In genomic region chr9:37863325-37863724, GRCm38 (mm10) we compare ENCODE assay signal across 33 mouse cellular contexts. TPM values are rescaled to one million over a fixed set of nuclear protein-coding genes. Genes with fewer than 3 reads are reported as not detected.
A peak's percentile ranks its signal among the peaks of the same experiment; 100 is the strongest.
DNase-seq lines count a peak whose midpoint lies in the region; TF ChIP-seq lines count a peak whose summit lies in the region.
"Had no signal": no experiment of that assay in that cellular context is flagged by ENCODE, and none has a peak within 500 bp of the region (broad histone marks: within the 10 kb centered on the region; RNA-seq: fewer than 3 reads in every experiment).

No protein-coding gene starts in this region.

- H3K4me1 ChIP-seq in cortical plate, adult 2 months (ENCODE audit: control insufficient read depth, insufficient read depth, low read length) = peaks cover 3% of the 10 kb centered on the region; the same call in 1 of the 2 replicates
- H3K4me1 ChIP-seq: embryonic facial prominence, embryonic 12.5 days; embryonic facial prominence, embryonic 15.5 days; forebrain, embryonic 13.5 days; heart, embryonic 10.5 days; heart, embryonic 13.5 days had no signal

- no peak for TF ChIP-seq POLR2A in cortical plate, adult 2 months (IDR thresholded peaks at IDR 0.05; ENCODE audit: extremely low read depth, insufficient read depth, low read length)

- no peak for TF ChIP-seq CTCF in cortical plate, adult 2 months (IDR thresholded peaks at IDR 0.05; ENCODE audit: extremely low read depth, insufficient read depth, low read length)

- H3K4me3 ChIP-seq in cortical plate, adult 2 months (ENCODE audit: insufficient read depth, low read length) = no peak overlapping the region
- H3K4me3 ChIP-seq: embryonic facial prominence, embryonic 12.5 days; embryonic facial prominence, embryonic 15.5 days; erythroblast, embryonic 14.5 days; forebrain, embryonic 10.5 days; forebrain, embryonic 13.5 days; heart, adult 2 months; heart, embryonic 10.5 days; heart, embryonic 13.5 days had no signal

- peak; percentile 20 to 31 for DNase-seq in frontal cortex, adult 2 months (ENCODE audit: extremely low spot score in 1 of 2, low spot score in 1 of 2)
- no peak for DNase-seq in frontal cortex, postnatal 14 days (ENCODE audit: low spot score in 2 of 2)
- DNase-seq in right cerebral cortex, adult 18-20 months = peak; percentile 19
- no peak for DNase-seq in right cerebral cortex, postnatal 36 days (ENCODE audit: low spot score in 2 of 2)
- DNase-seq in kidney, postnatal 4 days = no peak
- no peak for DNase-seq in thymus, postnatal 10 days (ENCODE audit: low spot score in 2 of 2)
- DNase-seq: adrenal gland, adult 8-10 months; adrenal gland, postnatal 25 days; B cell, adult 2 months; cerebellum, adult 18-20 months; cerebellum, adult 9-10 months; cerebellum, postnatal 14 days; gastrocnemius, postnatal 10 days; gastrocnemius, postnatal 36 days; heart, adult 2 months; heart, postnatal 14 days; heart, postnatal 4 days had no signal

- H3K27ac ChIP-seq in cortical plate, adult 2 months (ENCODE audit: insufficient read depth, low read length) = peak overlapping the region; percentile 84; the same call in 1 of the 2 replicates
- H3K27ac ChIP-seq: embryonic facial prominence, embryonic 12.5 days; embryonic facial prominence, embryonic 15.5 days; forebrain, embryonic 10.5 days; forebrain, embryonic 13.5 days; heart, adult 2 months; heart, embryonic 10.5 days; heart, embryonic 13.5 days; hindbrain, embryonic 14.5 days; hindbrain, postnatal 0 days had no signal

RNA-seq across cellular contexts. Expression of gene Olfr877, which starts 9.3 kb away (rescaled TPM):
- polyA plus RNA-seq in frontal cortex, adult 2 months (2012; rRNA removed) = 0.28 and 0.34 TPM in 2 replicates
- polyA plus RNA-seq in cortical plate, adult 2 months (2012; rRNA removed) = 0.11 and 0.31 TPM in 2 replicates
- polyA plus RNA-seq: embryonic facial prominence, embryonic 12.5 days; erythroblast, embryonic 14.5 days; forebrain, embryonic 10.5 days; forebrain, embryonic 13.5 days; forebrain, embryonic 16.5 days; G1E; heart, adult 2 months; heart, embryonic 10.5 days; heart, embryonic 13.5 days; heart, embryonic 16.5 days; hindbrain, embryonic 11.5 days; hindbrain, embryonic 14.5 days; hindbrain, postnatal 0 days; intestine, embryonic 16.5 days had no signal

RNA-seq across cellular contexts. Expression of gene Olfr145, which starts 33.2 kb away (rescaled TPM):
- polyA plus RNA-seq in frontal cortex, adult 2 months (2012; rRNA removed) = not detected in 2 replicates
- polyA plus RNA-seq in cortical plate, adult 2 months (2012; rRNA removed) = 0.02 TPM in 1 of 2 replicates, not detected in the other
- polyA plus RNA-seq: embryonic facial prominence, embryonic 12.5 days; erythroblast, embryonic 14.5 days; forebrain, embryonic 10.5 days; forebrain, embryonic 13.5 days; forebrain, embryonic 16.5 days; G1E; heart, adult 2 months; heart, embryonic 10.5 days; heart, embryonic 13.5 days; heart, embryonic 16.5 days; hindbrain, embryonic 11.5 days; hindbrain, embryonic 14.5 days; hindbrain, postnatal 0 days; inflammation-experienced regulatory T-cells, adult 6 months; intestine, embryonic 16.5 days had no signal

RNA-seq across cellular contexts. Expression of gene Olfr878, which starts 54.3 kb away (rescaled TPM):
- polyA plus RNA-seq in frontal cortex, adult 2 months (2012; rRNA removed) = 0.04 TPM in 1 of 2 replicates, not detected in the other
- polyA plus RNA-seq in cortical plate, adult 2 months (2012; rRNA removed) = 0.23 and 0.26 TPM in 2 replicates
- polyA plus RNA-seq: embryonic facial prominence, embryonic 12.5 days; erythroblast, embryonic 14.5 days; forebrain, embryonic 10.5 days; forebrain, embryonic 13.5 days; forebrain, embryonic 16.5 days; G1E; heart, adult 2 months; heart, embryonic 10.5 days; heart, embryonic 13.5 days; heart, embryonic 16.5 days; hindbrain, embryonic 11.5 days; hindbrain, embryonic 14.5 days; hindbrain, postnatal 0 days; intestine, embryonic 16.5 days had no signal

Comparison
In these comparisons a context has a peak if more than half of its experiments do, and no peak if none do; other contexts are left out.
1. DNase-seq: peak in frontal cortex, adult 2 months (2 of 2) and right cerebral cortex, adult 18-20 months (single experiment); none in frontal cortex, postnatal 14 days (0 of 2), right cerebral cortex, postnatal 36 days (0 of 2), kidney, postnatal 4 days (0 of 2) and thymus, postnatal 10 days (0 of 2).